Mouse (Mus musculus) embryonic facial prominence, embryonic 15.5 days (tissue): ENCODE measurements around the gene Coro1c. TPM values are rescaled to one million over a fixed set of nuclear protein-coding genes. Genes with fewer than 3 reads are reported as not detected.

ENCODE experiments used
- ATAC-seq: fragments of 200-750 bp; cut with Nextera tagmentation; 2 replicates; pipeline ENCODE4 v1.8.0; 2017; ENCODE audit warnings: low read depth, moderate TSS enrichment; ENCODE audit not compliant: insufficient number of reproducible peaks, low FRiP score, low TSS enrichment
- H3K27ac ChIP-seq: fragments of 300-500 bp; sonication (generic); replicated peaks from 2 replicates; pipeline ENCODE4 v1.5.1; 2015; ENCODE audit warnings: mild to moderate bottlenecking, inconsistent platforms
- H3K27me3 ChIP-seq: fragments of 300-500 bp; sonication (generic); 2 replicates; pipeline ENCODE4 v1.6.1; 2015; ENCODE audit warnings: inconsistent platforms
- H3K36me3 ChIP-seq: fragments of 300-500 bp; sonication (generic); 2 replicates; pipeline ENCODE4 v1.6.1; 2015; ENCODE audit warnings: mild to moderate bottlenecking, inconsistent platforms
- H3K4me1 ChIP-seq: fragments of 300-500 bp; sonication (generic); 2 replicates; pipeline ENCODE4 v1.6.1; 2015; ENCODE audit warnings: inconsistent platforms
- H3K4me2 ChIP-seq: fragments of 300-500 bp; sonication (generic); replicated peaks from 2 replicates; pipeline ENCODE4 v1.6.1; 2015; ENCODE audit warnings: mild to moderate bottlenecking, inconsistent platforms
- H3K4me3 ChIP-seq: fragments of 300-500 bp; sonication (generic); replicated peaks from 2 replicates; pipeline ENCODE4 v1.5.1; 2015; ENCODE audit warnings: mild to moderate bottlenecking, inconsistent platforms
- H3K9ac ChIP-seq: fragments of 300-500 bp; sonication (generic); 2 replicates; pipeline ENCODE4 v1.6.1; 2015; ENCODE audit warnings: inconsistent platforms
- H3K9me3 ChIP-seq: fragments of 300-500 bp; sonication (generic); replicated peaks from 2 replicates; pipeline ENCODE4 v1.6.1; 2016; ENCODE audit warnings: inconsistent platforms
- WGBS: fragments of 180-500 bp; shearing (Covaris S2); methylation state at CpG from one replicate; pipeline ENCODE4 v1.1.7; 2015; 5-methylcytosine and 5-hydroxymethylcytosine counted together
- polyA plus RNA-seq: library from polyadenylated mRNA; unstranded; fragments of >200 nt; fragmentation: Nextera tagmentation; extraction: Ambion mirVana; gene quantifications from 2 replicates; pipeline ENCODE4 v1.2.1, GENCODE M21; 2015

Coro1c gene
- polyA plus RNA-seq, 1 experiment from 2014 or later = 99.0 TPM

DNA sequence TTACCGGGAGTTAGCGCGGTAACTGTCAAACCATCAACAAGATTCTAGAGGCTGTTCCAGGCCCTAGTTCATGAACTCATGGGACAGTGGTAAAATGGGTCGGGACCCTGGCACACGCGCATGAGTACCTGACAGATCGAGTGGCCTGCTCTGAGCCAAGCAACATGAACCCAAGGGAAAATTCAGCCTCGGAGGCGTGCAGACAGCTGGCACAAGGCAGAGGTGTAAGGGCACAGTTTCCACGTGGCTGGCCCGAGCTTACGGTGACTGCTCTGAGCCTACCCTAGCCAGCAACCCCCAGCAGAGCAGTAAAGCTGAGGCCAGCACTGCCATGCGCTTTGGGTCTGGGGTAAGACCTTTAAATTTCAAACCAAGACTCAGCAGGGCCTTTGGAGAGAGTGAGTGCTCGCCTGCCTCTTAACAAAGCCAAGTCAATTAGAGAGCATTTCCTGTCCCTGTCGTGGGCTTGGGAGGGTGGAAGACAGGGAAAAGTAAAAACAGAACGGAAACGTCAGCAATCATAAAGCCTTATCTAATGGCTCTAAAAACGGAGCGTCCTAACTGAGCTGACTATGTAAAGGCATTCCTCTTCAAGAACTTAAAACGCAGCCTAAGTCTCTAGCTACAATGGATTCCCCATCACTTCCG, 38.0 kb downstream of the Coro1c start:
- H3K9ac ChIP-seq = no peak overlapping the region
- no peak for ATAC-seq
- no peak overlapping the region; the same call in 1 of the 2 replicates for H3K27ac ChIP-seq
- no peak overlapping the region for H3K4me3 ChIP-seq
- 35% methylated on average over 21 of the region's 21 CpGs for WGBS
- H3K27me3 ChIP-seq = no peaks in the 10 kb centered on the region
- no peak overlapping the region for H3K4me2 ChIP-seq
- peaks cover 4% of the 10 kb centered on the region; the same call in 1 of the 2 replicates for H3K36me3 ChIP-seq
- H3K9me3 ChIP-seq = no peaks in the 10 kb centered on the region
- H3K4me1 ChIP-seq = peaks cover 63% of the 10 kb centered on the region

DNA sequence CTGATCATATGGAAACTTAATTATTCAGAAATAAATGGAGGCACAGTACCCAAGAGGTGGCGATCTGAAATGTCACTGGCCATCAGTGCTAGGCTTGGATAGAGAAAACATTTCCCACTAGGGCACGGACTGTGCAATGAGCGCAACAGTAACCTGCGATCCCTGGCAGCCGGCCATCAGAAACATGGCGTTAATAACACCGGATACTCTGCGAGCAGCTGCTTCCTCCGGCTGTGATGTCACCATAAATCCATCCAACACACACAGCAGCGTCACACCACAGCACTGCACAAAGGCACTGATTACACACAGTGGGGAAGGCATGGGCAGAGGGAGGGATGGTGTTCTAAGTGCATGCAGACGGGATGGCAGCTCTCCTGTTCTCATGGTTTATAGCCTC, 39.4 kb downstream of the Coro1c start:
- no peak; the same call in 1 of the 2 replicates for ATAC-seq
- WGBS = 54% methylated on average over 11 of the region's 11 CpGs
- Histone ChIP-seq H3K9me3 (no peaks in the 10 kb centered on the region), H3K4me2 (no peak overlapping the region), H3K9ac (no peak overlapping the region), H3K27ac (no peak overlapping the region), H3K27me3 (no peaks in the 10 kb centered on the region), H3K4me1 (peaks cover 53% of the 10 kb centered on the region), H3K4me3 (no peak overlapping the region), H3K36me3 (peaks cover 9% of the 10 kb centered on the region; the same call in 1 of the 2 replicates)

- Histone ChIP-seq H3K9me3 (no peaks in the 10 kb centered on the region), H3K27ac (no peak overlapping the region), H3K4me3 (no peak overlapping the region), H3K4me1 (peaks cover 14% of the 10 kb centered on the region), H3K27me3 (no peaks in the 10 kb centered on the region), H3K36me3 (peaks cover 13% of the 10 kb centered on the region), H3K4me2 (no peak overlapping the region), H3K9ac (no peak overlapping the region)
- ATAC-seq = no peak
- WGBS = 87% methylated on average over 6 of the region's 6 CpGs
These were observed 43.6 kb downstream of the Coro1c start for GRCm38 (mm10) chr5:113864992-113865391.

DNA sequence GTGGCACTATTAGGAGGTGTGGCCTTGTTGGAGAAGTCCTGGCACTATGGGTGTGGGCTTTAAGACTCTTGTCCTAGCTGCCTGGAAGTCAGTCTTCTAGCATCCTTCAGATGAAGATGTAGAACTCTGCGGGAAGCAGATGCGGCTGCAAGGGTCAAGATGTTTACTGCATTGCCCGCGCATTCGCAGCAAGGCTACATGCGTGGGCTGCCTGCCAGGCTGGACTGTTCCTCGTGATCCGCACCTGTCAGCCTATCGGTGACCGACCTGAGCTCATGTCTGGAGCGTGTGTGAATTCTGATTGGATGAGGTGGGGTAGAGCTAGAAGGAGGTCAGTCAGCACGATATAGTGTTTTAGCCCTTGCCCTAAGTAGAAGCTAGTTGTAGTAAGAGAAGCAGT, 44.6 kb downstream of the Coro1c start:
- peaks cover 14% of the 10 kb centered on the region for H3K4me1 ChIP-seq
- 93% methylated on average over 12 of the region's 12 CpGs for WGBS
- no peak overlapping the region for H3K9ac ChIP-seq
- no peak for ATAC-seq
- H3K9me3 ChIP-seq = no peaks in the 10 kb centered on the region
- H3K36me3 ChIP-seq = peaks cover 13% of the 10 kb centered on the region
- no peak overlapping the region for H3K4me3 ChIP-seq
- H3K27ac ChIP-seq = no peak overlapping the region
- no peaks in the 10 kb centered on the region for H3K27me3 ChIP-seq
- no peak overlapping the region for H3K4me2 ChIP-seq

DNA sequence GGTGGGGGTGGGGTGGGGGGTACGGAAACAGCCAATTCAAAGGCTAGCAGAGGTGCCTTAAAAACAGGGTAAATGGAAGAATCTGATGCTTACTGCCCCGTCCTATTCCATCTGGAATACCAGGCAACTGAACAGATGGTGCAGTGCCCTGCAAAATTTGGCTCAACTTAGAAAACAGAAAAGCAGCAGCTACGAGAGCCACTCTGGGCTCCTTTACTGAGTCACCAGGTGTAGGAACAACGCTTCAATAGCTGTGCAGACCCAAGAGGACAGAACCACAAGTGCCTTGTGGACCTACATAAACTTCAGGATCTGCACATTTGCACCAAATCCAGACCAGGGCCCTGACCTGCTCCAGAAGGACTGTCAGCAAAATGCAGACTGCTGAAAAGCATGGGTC, 46.1 kb downstream of the Coro1c start:
- Histone ChIP-seq H3K4me1 (peaks cover 22% of the 10 kb centered on the region), H3K27me3 (no peaks in the 10 kb centered on the region), H3K27ac (no peak overlapping the region), H3K9ac (no peak overlapping the region), H3K4me3 (no peak overlapping the region), H3K4me2 (no peak overlapping the region), H3K36me3 (peaks cover 13% of the 10 kb centered on the region), H3K9me3 (no peaks in the 10 kb centered on the region)
- WGBS = 87% methylated on average over 4 of the region's 4 CpGs
- no peak for ATAC-seq

DNA sequence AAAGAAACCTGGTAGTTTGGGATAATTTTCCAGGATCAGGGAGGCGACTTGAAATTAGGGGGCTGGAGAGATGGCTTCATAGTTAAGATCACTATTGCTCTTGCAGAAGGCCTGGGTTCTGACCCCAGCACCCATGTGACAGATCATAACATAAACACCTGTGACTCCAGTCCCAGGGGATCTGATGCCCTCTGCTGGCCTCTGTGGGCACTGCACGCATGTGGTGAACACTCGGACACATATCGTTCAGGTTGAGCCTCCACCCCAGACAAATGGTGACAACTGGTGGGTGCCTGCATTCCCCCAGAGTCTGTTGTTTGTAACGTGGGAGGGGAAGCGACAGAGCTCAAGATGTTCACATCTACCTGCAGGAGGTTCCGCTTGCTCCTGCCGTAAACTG, 47.3 kb downstream of the Coro1c start:
- H3K9ac ChIP-seq = no peak overlapping the region
- no peaks in the 10 kb centered on the region for H3K27me3 ChIP-seq
- 94% methylated on average over 8 of the region's 8 CpGs for WGBS
- H3K36me3 ChIP-seq = peaks cover 13% of the 10 kb centered on the region
- ATAC-seq = no peak
- H3K27ac ChIP-seq = no peak overlapping the region
- no peak overlapping the region for H3K4me3 ChIP-seq
- no peak overlapping the region for H3K4me2 ChIP-seq
- no peaks in the 10 kb centered on the region for H3K9me3 ChIP-seq
- peaks cover 33% of the 10 kb centered on the region for H3K4me1 ChIP-seq

- WGBS = 43% methylated on average over 5 of the region's 5 CpGs
- Histone ChIP-seq H3K27ac (0 out of 2 replicates have a peak overlapping the region, but pooled peaks have one; percentile 3), H3K4me2 (no peak overlapping the region), H3K27me3 (no peaks in the 10 kb centered on the region), H3K9ac (no peak overlapping the region), H3K9me3 (no peaks in the 10 kb centered on the region), H3K4me3 (no peak overlapping the region), H3K36me3 (peaks cover 3% of the 10 kb centered on the region), H3K4me1 (peaks cover 45% of the 10 kb centered on the region)
- ATAC-seq = no peak
These were observed 49.6 kb downstream of the Coro1c start for GRCm38 (mm10) chr5:113858971-113859370.

DNA sequence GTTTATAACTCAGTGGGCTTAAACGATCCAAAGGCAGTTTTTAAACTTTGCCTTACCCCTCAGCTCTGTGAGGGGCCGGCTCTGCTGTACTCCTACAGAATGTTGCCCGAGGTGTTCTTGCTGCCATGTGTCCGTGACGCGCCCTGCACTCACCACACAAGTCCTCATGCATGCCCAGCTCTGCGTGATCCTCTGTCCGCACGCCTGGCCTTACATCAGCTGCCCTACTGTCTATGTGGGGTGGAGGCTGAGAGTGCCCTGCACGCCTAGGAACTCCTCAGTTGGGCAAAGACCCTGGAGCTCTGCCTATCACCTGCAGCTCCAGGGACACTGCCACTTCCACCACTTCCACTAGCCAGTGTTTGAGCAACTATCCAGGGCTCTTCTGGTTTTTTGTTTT, 50.0 kb downstream of the Coro1c start:
- Histone ChIP-seq H3K4me2 (no peak overlapping the region), H3K36me3 (no peaks in the 10 kb centered on the region; the same call in 1 of the 2 replicates), H3K9me3 (no peaks in the 10 kb centered on the region), H3K27ac (no peak overlapping the region), H3K4me3 (no peak overlapping the region), H3K4me1 (peaks cover 45% of the 10 kb centered on the region), H3K9ac (no peak overlapping the region), H3K27me3 (no peaks in the 10 kb centered on the region)
- no peak for ATAC-seq
- WGBS = 63% methylated on average over 10 of the region's 10 CpGs

GRCm38 (mm10) chr5:113857631-113858030, 50.9 kb downstream of the Coro1c start:
- no peak overlapping the region for H3K9ac ChIP-seq
- H3K9me3 ChIP-seq = no peaks in the 10 kb centered on the region
- 53% methylated on average over 8 of the region's 8 CpGs for WGBS
- H3K4me3 ChIP-seq = no peak overlapping the region
- H3K4me1 ChIP-seq = peaks cover 45% of the 10 kb centered on the region
- no peaks in the 10 kb centered on the region for H3K27me3 ChIP-seq
- ATAC-seq = no peak
- no peaks in the 10 kb centered on the region; the same call in 1 of the 2 replicates for H3K36me3 ChIP-seq
- no peak overlapping the region for H3K27ac ChIP-seq
- H3K4me2 ChIP-seq = no peak overlapping the region

- H3K36me3 ChIP-seq = peaks cover 5% of the 10 kb centered on the region
- no peak for ATAC-seq
- no peak overlapping the region for H3K4me3 ChIP-seq
- H3K9ac ChIP-seq = no peak overlapping the region
- H3K9me3 ChIP-seq = no peaks in the 10 kb centered on the region
- peaks cover 45% of the 10 kb centered on the region for H3K4me1 ChIP-seq
- H3K4me2 ChIP-seq = no peak overlapping the region
- H3K27me3 ChIP-seq = no peaks in the 10 kb centered on the region
- no peak overlapping the region for H3K27ac ChIP-seq
- WGBS = 46% methylated on average over 7 of the region's 7 CpGs
These were observed 51.9 kb downstream of the Coro1c start for GRCm38 (mm10) chr5:113856631-113857030.

DNA sequence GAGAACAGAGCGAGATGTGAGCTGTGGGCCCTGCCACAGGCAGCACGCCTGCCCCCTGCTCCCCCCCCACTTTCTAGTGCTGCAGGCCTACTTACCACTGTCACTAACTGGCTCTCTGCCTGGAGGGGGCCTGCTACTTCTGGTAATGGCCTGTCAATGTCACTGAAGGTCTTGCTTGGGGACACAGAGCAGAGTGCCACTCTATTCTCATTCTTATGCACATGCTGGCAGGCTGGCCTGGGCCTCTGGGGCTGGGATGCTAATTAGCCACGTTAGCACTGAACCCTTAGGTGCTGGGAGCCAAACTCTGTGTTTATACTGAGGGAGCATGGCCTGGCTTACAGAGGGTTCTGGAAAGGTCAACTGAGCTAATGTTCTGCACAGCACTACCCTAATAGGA, 52.9 kb downstream of the Coro1c start:
- 0 out of 2 replicates have a peak overlapping the region, but pooled peaks have one; percentile 22 for H3K27ac ChIP-seq
- peaks cover 45% of the 10 kb centered on the region for H3K4me1 ChIP-seq
- H3K4me2 ChIP-seq = no peak overlapping the region
- no peak overlapping the region for H3K9ac ChIP-seq
- H3K27me3 ChIP-seq = no peaks in the 10 kb centered on the region
- no peak for ATAC-seq
- H3K9me3 ChIP-seq = no peaks in the 10 kb centered on the region
- H3K4me3 ChIP-seq = no peak overlapping the region
- 59% methylated on average over 3 of the region's 3 CpGs for WGBS
- H3K36me3 ChIP-seq = peaks cover 13% of the 10 kb centered on the region

GRCm38 (mm10) chr5:113855117-113855516, 53.4 kb downstream of the Coro1c start:
- no peaks in the 10 kb centered on the region for H3K9me3 ChIP-seq
- H3K4me2 ChIP-seq = no peak overlapping the region
- 93% methylated on average over 10 of the region's 10 CpGs for WGBS
- H3K36me3 ChIP-seq = peaks cover 19% of the 10 kb centered on the region
- no peak overlapping the region for H3K4me3 ChIP-seq
- H3K27ac ChIP-seq = no peak overlapping the region
- H3K4me1 ChIP-seq = peaks cover 45% of the 10 kb centered on the region
- H3K9ac ChIP-seq = no peak overlapping the region
- H3K27me3 ChIP-seq = no peaks in the 10 kb centered on the region
- no peak for ATAC-seq
